Mouse (Mus musculus) MEL (cell line): ENCODE results near the gene Itgb3. TPM values are rescaled to one million over a fixed set of nuclear protein-coding genes. Genes with fewer than 3 reads are reported as not detected.

ENCODE experiments used
- DNase-seq: peaks from one replicate; pipeline ENCODE4 v3.0.0; 2011; ENCODE audit warnings: low read depth, low spot score
- H3K27ac ChIP-seq: 2 replicates; pipeline ENCODE4 v1.5.1; 2012; ENCODE audit warnings: low read depth, mild to moderate bottlenecking, control low read depth, low read length, moderate library complexity; ENCODE audit not compliant: control insufficient read depth
- H3K27me3 ChIP-seq, 2 experiments: fragments of 150-350 bp in 1 of 2; sonication (generic) in 1 of 2; 2 replicates each; pipeline ENCODE4 v1.6.1; 2012; ENCODE audit warnings: low read length in 2 of 2, mild to moderate bottlenecking in 2 of 2, improper control_type of control experiment in 1 of 2, moderate library complexity in 1 of 2; ENCODE audit not compliant: insufficient read depth in 2 of 2, control insufficient read depth in 1 of 2
- H3K36me3 ChIP-seq, 2 experiments: 2 replicates each; pipeline ENCODE4 v1.6.1; 2012 to 2014; ENCODE audit warnings: low read length in 2 of 2, improper control_type of control experiment in 1 of 2, inconsistent platforms in 1 of 2, mild to moderate bottlenecking in 1 of 2; ENCODE audit not compliant: insufficient read depth in 2 of 2, control insufficient read depth in 1 of 2
- H3K4me1 ChIP-seq, 2 experiments: fragments of 150-350 bp in 1 of 2; sonication (generic) in 1 of 2; 2 replicates each; pipeline ENCODE4 v1.6.1; 2012; ENCODE audit warnings: low read length in 2 of 2, improper control_type of control experiment in 1 of 2, mild to moderate bottlenecking in 1 of 2; ENCODE audit not compliant: insufficient read depth in 2 of 2, control insufficient read depth in 1 of 2
- H3K4me3 ChIP-seq, 2 experiments: fragments of 150-350 bp in 1 of 2; sonication (generic) in 1 of 2; 2 replicates each; pipeline ENCODE4 v1.5.1; 2012; ENCODE audit warnings: low read depth in 2 of 2, low read length in 2 of 2, mild to moderate bottlenecking in 2 of 2, moderate library complexity in 2 of 2, control low read depth in 1 of 2, improper control_type of control experiment in 1 of 2; ENCODE audit not compliant: control insufficient read depth in 1 of 2, insufficient read depth in 1 of 2
- H3K79me2 ChIP-seq: 2 replicates; pipeline ENCODE4 v1.6.1; 2012; ENCODE audit warnings: mild to moderate bottlenecking, low read length, moderate library complexity; ENCODE audit not compliant: control insufficient read depth, poor library complexity, insufficient read depth
- H3K9ac ChIP-seq: 2 replicates; pipeline ENCODE4 v1.6.1; 2012; ENCODE audit warnings: low read depth, mild to moderate bottlenecking, control low read depth, low read length, moderate library complexity; ENCODE audit not compliant: control insufficient read depth, poor library complexity, severe bottlenecking
- H3K9me3 ChIP-seq: fragments of 150-350 bp; sonication (generic); replicated peaks from 2 replicates; pipeline ENCODE4 v1.6.1; 2012; ENCODE audit warnings: mild to moderate bottlenecking, low read length, improper control_type of control experiment, moderate library complexity; ENCODE audit not compliant: insufficient read depth
- BHLHE40 ChIP-seq: IDR thresholded peaks from 2 replicates; pipeline ENCODE4 v1.6.1; 2012; ENCODE audit warnings: low read depth, mild to moderate bottlenecking, inconsistent platforms, low read length, improper control_type of control experiment, borderline replicate concordance
- CHD2 ChIP-seq: IDR thresholded peaks from 2 replicates; pipeline ENCODE4 v1.6.1; 2011; ENCODE audit warnings: low read length, improper control_type of control experiment
- CTCF ChIP-seq, 3 experiments: IDR thresholded peaks in 2 of 3; conservative IDR thresholded peaks in 1 of 3; 2 replicates each; pipeline ENCODE4 v1.5.1; 2011 to 2012; ENCODE audit warnings: low read length in 3 of 3, low read depth in 2 of 3, mild to moderate bottlenecking in 2 of 3, improper control_type of control experiment in 1 of 3, inconsistent platforms in 1 of 3, mixed read lengths in 1 of 3, moderate library complexity in 1 of 3; ENCODE audit not compliant: control insufficient read depth in 1 of 3, insufficient read depth in 1 of 3, poor library complexity in 1 of 3, severe bottlenecking in 1 of 3
- GABPA ChIP-seq: IDR thresholded peaks from 2 replicates; pipeline ENCODE4 v1.6.1; 2012; ENCODE audit warnings: low read depth, mild to moderate bottlenecking, inconsistent platforms, low read length, improper control_type of control experiment, moderate library complexity
- GATA1 ChIP-seq: IDR thresholded peaks from 2 replicates; pipeline ENCODE4 v1.6.1; 2011; ENCODE audit warnings: low read depth, low read length, improper control_type of control experiment
- JUND ChIP-seq: IDR thresholded peaks from 2 replicates; pipeline ENCODE4 v1.6.1; 2011; ENCODE audit warnings: low read depth, mild to moderate bottlenecking, improper control_type of control experiment, low read length
- KAT2A ChIP-seq: conservative IDR thresholded peaks from 2 replicates; pipeline ENCODE4 v1.6.1; 2012; ENCODE audit warnings: low read depth, low read length, improper control_type of control experiment, inconsistent platforms
- MXI1 ChIP-seq: IDR thresholded peaks from 2 replicates; pipeline ENCODE4 v1.6.1; 2011; ENCODE audit warnings: mild to moderate bottlenecking, low read depth, low read length, improper control_type of control experiment
- MYB ChIP-seq: IDR thresholded peaks from 2 replicates; pipeline ENCODE4 v1.6.1; 2011; ENCODE audit warnings: mild to moderate bottlenecking, low read depth, low read length, improper control_type of control experiment
- MYC ChIP-seq: IDR thresholded peaks from 2 replicates; pipeline ENCODE4 v1.6.1; 2011; ENCODE audit warnings: low read depth, mild to moderate bottlenecking, low read length, improper control_type of control experiment, moderate library complexity
- NRF1 ChIP-seq: IDR thresholded peaks from 2 replicates; pipeline ENCODE4 v1.6.1; 2014; ENCODE audit warnings: low read depth, mild to moderate bottlenecking, inconsistent platforms, low read length, improper control_type of control experiment, moderate library complexity; ENCODE audit not compliant: poor library complexity, insufficient read depth, severe bottlenecking
- POLR2AphosphoS2 ChIP-seq: IDR thresholded peaks from 2 replicates; pipeline ENCODE4 v1.6.1; 2011; ENCODE audit warnings: low read length, improper control_type of control experiment
- POLR2AphosphoS5 ChIP-seq: IDR thresholded peaks from 2 replicates; pipeline ENCODE4 v1.6.1; 2012; ENCODE audit warnings: low read depth, borderline replicate concordance, mild to moderate bottlenecking, inconsistent platforms, low read length, moderate library complexity, mixed read lengths
- RAD21 ChIP-seq: IDR thresholded peaks from 2 replicates; pipeline ENCODE4 v1.6.1; 2011; ENCODE audit warnings: mild to moderate bottlenecking, low read depth, low read length, improper control_type of control experiment
- RCOR1 ChIP-seq: IDR thresholded peaks from 2 replicates; pipeline ENCODE4 v1.6.1; 2012; ENCODE audit warnings: low read depth, mild to moderate bottlenecking, inconsistent platforms, low read length, improper control_type of control experiment
- SIN3A ChIP-seq: IDR thresholded peaks from 2 replicates; pipeline ENCODE4 v1.6.1; 2012; ENCODE audit warnings: low read length, improper control_type of control experiment, inconsistent platforms
- TAL1 ChIP-seq: IDR thresholded peaks from 2 replicates; pipeline ENCODE4 v1.6.1; 2012; ENCODE audit warnings: mild to moderate bottlenecking, inconsistent platforms, low read length, moderate library complexity, mixed read lengths
- TBP ChIP-seq: IDR thresholded peaks from 2 replicates; pipeline ENCODE4 v1.8.0; 2011; ENCODE audit warnings: low read depth, low read length, improper control_type of control experiment
- UBTF ChIP-seq: IDR thresholded peaks from 2 replicates; pipeline ENCODE4 v1.6.1; 2012; ENCODE audit warnings: low read depth, mild to moderate bottlenecking, inconsistent platforms, low read length, improper control_type of control experiment, moderate library complexity, borderline replicate concordance; ENCODE audit not compliant: insufficient read depth
- USF1 ChIP-seq: IDR thresholded peaks from 2 replicates; pipeline ENCODE4 v1.6.1; 2014; ENCODE audit warnings: low read depth, mild to moderate bottlenecking, inconsistent platforms, low read length, improper control_type of control experiment, moderate library complexity
- ZKSCAN1 ChIP-seq: IDR thresholded peaks from 2 replicates; pipeline ENCODE4 v1.6.1; 2012; ENCODE audit warnings: low read depth, mild to moderate bottlenecking, inconsistent platforms, low read length, improper control_type of control experiment, moderate library complexity
- polyA plus RNA-seq, 2 experiments: library from polyadenylated mRNA; stranded (reverse) in 1 of 2; unstranded in 1 of 2; fragments of >175 nt in 1 of 2; fragments of >200 nt in 1 of 2; gene quantifications; 2 replicates each; pipeline versions ENCODE4 v1.2.1 to v1.2.4; 2012; ENCODE audit warnings: low replicate concordance in 2 of 2, low read depth in 1 of 2; ENCODE audit not compliant: insufficient read length in 2 of 2, insufficient read depth in 1 of 2, missing spikeins in 1 of 2
- total RNA-seq: library from RNA; depleted of rRNA; stranded (reverse); fragments of 300-350 nt; gene quantifications from 2 replicates; pipeline ENCODE4 v1.2.3, GENCODE M21; 2012

Gene Itgb3
- total and polyA plus RNA-seq, 3 experiments: 0.08 to 0.32 TPM; not detected in 1

GRCm38 (mm10) chr11:104627616-104628301, 20.0 kb downstream of the Itgb3 start:
- Histone ChIP-seq H3K4me1 (peaks cover 0 to 32% of the 10 kb centered on the region in 2 experiments; a peak in 2 of 4 replicates), H3K36me3 (peaks cover 0 to 13% of the 10 kb centered on the region in 2 experiments; a peak in 2 of 4 replicates), H3K27me3 (no peaks in the 10 kb centered on the region), H3K4me3 (no peak overlapping the region), H3K79me2 (no peaks in the 10 kb centered on the region), H3K27ac (no peak overlapping the region), H3K9ac (no peak overlapping the region), H3K9me3 (no peaks in the 10 kb centered on the region)
- DNase-seq: no peak
- no peak for TF ChIP-seq NRF1
- no peak for TF ChIP-seq TAL1
- no peak for TF ChIP-seq POLR2AphosphoS5
- no peak for TF ChIP-seq TBP
- TF ChIP-seq RAD21: no peak
- no peak for TF ChIP-seq POLR2AphosphoS2

- H3K79me2 ChIP-seq: no peaks in the 10 kb centered on the region
- H3K9me3 ChIP-seq: no peaks in the 10 kb centered on the region
- H3K36me3 ChIP-seq: peaks cover 0 to 10% of the 10 kb centered on the region in 2 experiments; a peak in 2 of 4 replicates
- H3K4me3 ChIP-seq: no peak overlapping the region
- H3K27me3 ChIP-seq: no peaks in the 10 kb centered on the region
- TF ChIP-seq SIN3A: no peak
- no peak for TF ChIP-seq POLR2AphosphoS2
- TF ChIP-seq MYB: no peak
- TF ChIP-seq CHD2: no peak
- no peak for TF ChIP-seq UBTF
- no peak for TF ChIP-seq JUND
- TF ChIP-seq MXI1: no peak
- no peak for TF ChIP-seq RCOR1
- no peak for TF ChIP-seq MYC
- TF ChIP-seq KAT2A: no peak
- no peak for TF ChIP-seq GABPA
- TF ChIP-seq USF1: no peak
- TF ChIP-seq BHLHE40: no peak
- no peak for TF ChIP-seq NRF1
- no peak for TF ChIP-seq CTCF (IDR thresholded peaks at IDR 0.05 in 2 of 3, conservative IDR thresholded peaks at IDR 0.05 in 1 of 3; ENCODE audit: control insufficient read depth in 1 of 3, insufficient read depth in 1 of 3, low read depth in 2 of 3, low read length in 3 of 3, poor library complexity in 1 of 3, severe bottlenecking in 1 of 3)
- TF ChIP-seq RAD21: no peak
- TF ChIP-seq ZKSCAN1: no peak
- no peak for TF ChIP-seq GATA1
- H3K9ac ChIP-seq: no peak overlapping the region
- H3K4me1 ChIP-seq: peaks cover 0 to 26% of the 10 kb centered on the region in 2 experiments; a peak in 2 of 4 replicates
- DNase-seq: no peak
- no peak overlapping the region for H3K27ac ChIP-seq
These were observed 20.8 kb downstream of the Itgb3 start for GRCm38 (mm10) chr11:104628566-104628965.
